Mouse (Mus musculus): ENCODE data around the gene Shoc2.
A peak's percentile ranks its signal among the peaks of the same experiment; 100 is the strongest.
"Not testable (repeated sequence)": the region's sequence is repeated elsewhere in the genome, so short reads cannot be mapped to it uniquely, and the experiment has no call there.

Gene Shoc2

GRCm38 (mm10) chr19:53943802-53944785 is at the start of gene Shoc2, which contains the start of gene Bbip1:
Gene Shoc2 (plus strand): TSS chr19:53944306.
Gene Bbip1 (minus strand): TSS chr19:53944627.
- peak; percentile 99 for DNase-seq (ENCODE audit: inconsistent age in 2 of 2, low spot score in 1 of 2)

- DNase-seq (ENCODE audit: inconsistent age in 2 of 2, low spot score in 1 of 2), result peak in 1 of 2 experiments; percentile 48
Measured at GRCm38 (mm10) chr19:53894538-53895121, 49.5 kb upstream of the Shoc2 start.

- peak in 1 of 2 experiments; percentile 44 for DNase-seq (ENCODE audit: inconsistent age in 2 of 2, low spot score in 1 of 2)
Measured at GRCm38 (mm10) chr19:53898046-53898445, 46.1 kb upstream of the Shoc2 start.

- peak in 1 of 2 experiments; percentile 22 for DNase-seq (ENCODE audit: inconsistent age in 2 of 2, low spot score in 1 of 2)
Measured at GRCm38 (mm10) chr19:53898498-53898897, 45.6 kb upstream of the Shoc2 start.

- no peak for DNase-seq (ENCODE audit: inconsistent age in 2 of 2, low spot score in 1 of 2)
Measured at GRCm38 (mm10) chr19:53898970-53899900, 44.9 kb upstream of the Shoc2 start.

GRCm38 (mm10) chr19:53899941-53900610 is 44.0 kb upstream of the Shoc2 start:
- peak in 1 of 2 experiments; percentile 34 for DNase-seq (ENCODE audit: inconsistent age in 2 of 2, low spot score in 1 of 2)

GRCm38 (mm10) chr19:53901931-53902738 is 42.0 kb upstream of the Shoc2 start:
- no peak for DNase-seq (ENCODE audit: inconsistent age in 2 of 2, low spot score in 1 of 2)

GRCm38 (mm10) chr19:53902739-53903487 is 41.2 kb upstream of the Shoc2 start:
- peak; percentile 97 to 98 for DNase-seq (ENCODE audit: inconsistent age in 2 of 2, low spot score in 1 of 2)

GRCm38 (mm10) chr19:53903507-53904321 is 40.4 kb upstream of the Shoc2 start:
- DNase-seq (ENCODE audit: inconsistent age in 2 of 2, low spot score in 1 of 2), result peak; percentile 68 to 87

- peak in 1 of 2 experiments; percentile 42 for DNase-seq (ENCODE audit: inconsistent age in 2 of 2, low spot score in 1 of 2)
Measured at GRCm38 (mm10) chr19:53904833-53905480, 39.1 kb upstream of the Shoc2 start.

- peak in 1 of 2 experiments; percentile 46 for DNase-seq (ENCODE audit: inconsistent age in 2 of 2, low spot score in 1 of 2)
Measured at GRCm38 (mm10) chr19:53906033-53906702, 37.9 kb upstream of the Shoc2 start.

GRCm38 (mm10) chr19:53906703-53907070 is 37.4 kb upstream of the Shoc2 start:
- not testable (repeated sequence) for DNase-seq (ENCODE audit: inconsistent age in 2 of 2, low spot score in 1 of 2)

- DNase-seq (ENCODE audit: inconsistent age in 2 of 2, low spot score in 1 of 2), result no peak
Measured at GRCm38 (mm10) chr19:53914950-53915349, 29.2 kb upstream of the Shoc2 start.

- DNase-seq (ENCODE audit: inconsistent age in 2 of 2, low spot score in 1 of 2), result peak in 1 of 2 experiments; percentile 75
Measured at GRCm38 (mm10) chr19:53919541-53919940, 24.6 kb upstream of the Shoc2 start.

- not testable (repeated sequence) for DNase-seq (ENCODE audit: inconsistent age in 2 of 2, low spot score in 1 of 2)
Measured at GRCm38 (mm10) chr19:53921996-53922395, 22.1 kb upstream of the Shoc2 start.

- peak in 1 of 2 experiments; percentile 55 for DNase-seq (ENCODE audit: inconsistent age in 2 of 2, low spot score in 1 of 2)
Measured at GRCm38 (mm10) chr19:53925338-53925751, 18.8 kb upstream of the Shoc2 start.

- no peak for DNase-seq (ENCODE audit: inconsistent age in 2 of 2, low spot score in 1 of 2)
Measured at GRCm38 (mm10) chr19:53926705-53927104, 17.4 kb upstream of the Shoc2 start.
